Mouse (Mus musculus) megakaryocyte-erythroid progenitor cell, adult 5-6 weeks (primary cell): ENCODE measurements around the gene Gpbar1. TPM values are rescaled to one million over a fixed set of nuclear protein-coding genes. Genes with fewer than 3 reads are reported as not detected.
"Not testable (repeated sequence)": the region's sequence is repeated elsewhere in the genome, so short reads cannot be mapped to it uniquely, and the experiment has no call there.

Source experiments
- ATAC-seq: replicated peaks from 2 replicates; pipeline ENCODE4 v1.8.0; 2016; ENCODE audit warnings: mild to moderate bottlenecking, inconsistent platforms; ENCODE audit not compliant: severe bottlenecking, poor library complexity, low FRiP score, low TSS enrichment
- total RNA-seq, 2 experiments: library from RNA; stranded (forward) in 1 of 2; stranded (reverse) in 1 of 2; fragments of 200-1000, 215-1000 nt in 1 of 2; fragments of >200 nt in 1 of 2; fragmentation: Nextera tagmentation in 1 of 2; gene quantifications; 2 replicates each; pipeline ENCODE4 v1.2.3; 2014 to 2017

Gpbar1 gene
- total RNA-seq, 2 experiments from 2014 or later, result 1.0 TPM; not detected in 1

- ATAC-seq, result no peak
These were observed 31.4 kb downstream of the Gpbar1 start for GRCm38 (mm10) chr1:74309767-74310166.

DNA sequence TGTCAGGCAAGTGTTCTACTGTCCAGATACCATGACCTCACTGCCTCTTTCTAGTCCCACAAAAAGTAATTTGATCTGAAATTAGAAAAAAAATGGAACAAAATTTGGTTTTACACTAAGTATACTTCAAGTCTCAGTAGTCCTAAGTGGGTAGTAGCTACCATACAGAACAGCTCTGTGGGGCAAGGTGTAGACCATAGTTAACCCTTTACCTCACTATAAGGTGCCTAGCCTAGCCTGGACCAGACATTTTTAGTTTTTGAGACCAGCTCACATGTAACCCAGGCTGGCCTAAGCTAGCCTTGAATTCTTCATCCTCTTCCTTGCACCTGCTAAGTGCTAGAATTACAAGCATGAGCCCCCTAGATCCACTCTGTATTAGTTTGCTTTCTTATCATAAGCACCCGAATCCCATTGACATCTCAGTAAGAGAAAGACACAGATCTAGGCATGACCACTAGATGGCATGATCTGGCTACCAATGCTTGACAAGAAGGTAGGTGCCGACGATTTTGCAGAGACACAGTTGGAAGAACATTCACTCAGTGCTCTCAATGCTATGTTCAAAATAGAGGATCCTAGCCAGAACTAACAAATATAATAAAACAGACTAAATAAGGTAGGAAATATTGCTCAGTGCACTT is 34.8 kb downstream of the Gpbar1 start:
- ATAC-seq, result peak; percentile 93

DNA sequence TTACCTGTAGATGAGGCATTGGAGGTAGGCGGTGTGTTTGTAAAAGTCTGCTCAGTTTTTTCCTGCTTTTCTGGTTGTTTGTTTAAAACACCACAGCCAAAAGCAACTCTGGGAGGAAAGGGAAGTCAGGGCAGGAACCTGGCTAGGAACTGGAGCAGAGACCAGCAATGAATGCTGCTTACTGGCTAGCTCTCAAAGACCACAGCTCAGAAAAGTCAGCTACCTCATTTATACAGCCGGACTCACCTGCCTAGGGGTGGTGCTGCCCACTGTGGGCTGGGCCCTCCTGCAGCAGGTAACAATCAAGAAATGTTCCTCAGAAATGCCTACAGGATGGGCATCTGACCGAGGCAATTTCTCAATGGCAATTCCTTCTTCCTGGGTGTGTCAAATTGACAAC is 36.4 kb downstream of the Gpbar1 start:
- no peak for ATAC-seq

DNA sequence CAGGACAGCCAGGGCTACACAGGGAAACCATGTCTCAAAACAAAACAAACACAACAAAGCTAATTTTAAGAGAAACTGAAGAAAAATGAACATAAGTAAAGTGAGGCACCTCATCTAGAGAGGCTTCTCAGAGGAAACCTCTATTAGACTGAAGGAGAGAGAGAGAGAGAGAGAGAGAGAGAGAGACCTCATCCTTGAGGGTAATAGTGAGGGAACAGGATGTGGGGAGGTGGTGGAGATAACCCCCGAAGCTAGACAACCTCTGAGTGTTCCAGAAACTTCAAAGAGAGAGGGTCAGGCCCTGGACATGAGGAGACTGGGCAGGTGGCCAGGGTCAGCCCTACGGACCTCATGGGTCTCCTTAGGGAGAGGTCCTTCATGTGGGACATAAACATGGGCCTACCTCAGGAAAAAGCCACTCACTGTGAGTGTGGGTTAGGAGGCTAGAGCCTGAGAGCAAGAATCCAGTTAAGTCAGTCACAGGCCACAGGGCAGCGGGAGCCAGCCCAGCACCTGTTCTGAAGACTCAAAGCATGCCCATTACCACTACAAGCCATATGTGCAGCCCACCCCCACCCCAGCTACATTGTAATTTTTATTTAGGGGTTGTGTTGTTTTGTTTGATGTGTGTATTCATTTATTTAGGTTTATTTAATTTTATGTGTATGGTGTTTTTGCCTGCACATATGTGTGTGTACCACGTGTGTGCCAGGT is 37.9 kb downstream of the Gpbar1 start:
- ATAC-seq, result no peak

DNA sequence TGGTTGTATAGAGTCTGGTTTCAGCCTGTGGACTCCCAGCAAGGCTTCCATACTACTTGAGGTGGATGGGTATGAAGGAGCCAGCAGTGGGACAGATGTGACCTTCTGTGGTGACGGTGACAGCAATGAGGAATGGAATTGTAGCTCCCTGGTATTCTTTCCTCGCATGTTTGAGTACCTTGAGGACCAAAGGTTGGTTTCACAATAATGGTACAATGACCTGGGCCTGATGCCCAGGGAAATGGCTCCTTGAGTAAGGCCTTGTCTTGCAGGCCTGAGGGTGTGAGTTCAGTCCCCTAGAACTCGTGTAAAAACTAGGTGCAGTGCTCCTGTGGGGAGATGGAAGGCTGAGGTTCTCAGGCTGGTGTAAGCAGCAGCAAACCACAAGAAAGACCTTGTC is 40.4 kb downstream of the Gpbar1 start:
- ATAC-seq, result no peak

- ATAC-seq, result no peak
These were observed 43.0 kb downstream of the Gpbar1 start for GRCm38 (mm10) chr1:74321396-74321795.

GRCm38 (mm10) chr1:74326916-74327315 is 48.6 kb downstream of the Gpbar1 start:
- ATAC-seq, result not testable (repeated sequence)

Other genes with a start within 250 kb of the Gpbar1 start
- gene Tns1, start 154.1 kb upstream of the Gpbar1 start, total RNA-seq (2014; fragmentation: Nextera tagmentation), result 62.1 and 69.2 TPM in 2 replicates
- gene Tns1, start 154.1 kb upstream of the Gpbar1 start, total RNA-seq (2017), result 17.3 and 25.3 TPM in 2 replicates
- not detected in 2 replicates for gene Rufy4, start 153.0 kb upstream of the Gpbar1 start, total RNA-seq (2014; fragmentation: Nextera tagmentation)
- gene Rufy4, start 153.0 kb upstream of the Gpbar1 start, total RNA-seq (2017), result 0.70 TPM in 1 of 2 replicates, not detected in the other
- gene Cxcr2, start 124.6 kb upstream of the Gpbar1 start, total RNA-seq (2014; fragmentation: Nextera tagmentation), result 1.5 TPM in 1 of 2 replicates, not detected in the other
- 0.38 and 0.57 TPM in 2 replicates for gene Cxcr2, start 124.6 kb upstream of the Gpbar1 start, total RNA-seq (2017)
- gene Cxcr1, start 83.9 kb upstream of the Gpbar1 start, total RNA-seq (2014; fragmentation: Nextera tagmentation), result not detected in 2 replicates
- gene Cxcr1, start 83.9 kb upstream of the Gpbar1 start, total RNA-seq (2017), result not detected in 2 replicates
- gene Arpc2, start 42.5 kb upstream of the Gpbar1 start, total RNA-seq (2014; fragmentation: Nextera tagmentation), result 211 and 242 TPM in 2 replicates
- gene Arpc2, start 42.5 kb upstream of the Gpbar1 start, total RNA-seq (2017), result 228 and 233 TPM in 2 replicates
- 78.9 and 90.5 TPM in 2 replicates for gene Aamp, start 6.2 kb downstream of the Gpbar1 start, total RNA-seq (2014; fragmentation: Nextera tagmentation)
- 84.4 and 95.3 TPM in 2 replicates for gene Aamp, start 6.2 kb downstream of the Gpbar1 start, total RNA-seq (2017)
- 22.4 and 50.1 TPM in 2 replicates for gene Pnkd, start 6.4 kb downstream of the Gpbar1 start, total RNA-seq (2014; fragmentation: Nextera tagmentation)
- 14.1 and 22.8 TPM in 2 replicates for gene Pnkd, start 6.4 kb downstream of the Gpbar1 start, total RNA-seq (2017)
- 10.1 and 16.8 TPM in 2 replicates for gene Tmbim1, start 27.1 kb downstream of the Gpbar1 start, total RNA-seq (2014; fragmentation: Nextera tagmentation)
- 13.6 and 13.9 TPM in 2 replicates for gene Tmbim1, start 27.1 kb downstream of the Gpbar1 start, total RNA-seq (2017)
- not detected in 2 replicates for gene Catip, start 83.6 kb downstream of the Gpbar1 start, total RNA-seq (2014; fragmentation: Nextera tagmentation)
- not detected in 2 replicates for gene Catip, start 83.6 kb downstream of the Gpbar1 start, total RNA-seq (2017)
- gene Slc11a1, start 96.6 kb downstream of the Gpbar1 start, total RNA-seq (2014; fragmentation: Nextera tagmentation), result not detected in 2 replicates
- 0.42 TPM in 1 of 2 replicates, not detected in the other for gene Slc11a1, start 96.6 kb downstream of the Gpbar1 start, total RNA-seq (2017)
- 84.0 and 87.0 TPM in 2 replicates for gene Ctdsp1, start 113.0 kb downstream of the Gpbar1 start, total RNA-seq (2014; fragmentation: Nextera tagmentation)
- 19.5 and 26.8 TPM in 2 replicates for gene Ctdsp1, start 113.0 kb downstream of the Gpbar1 start, total RNA-seq (2017)
- not detected in 2 replicates for gene Vil1, start 130.8 kb downstream of the Gpbar1 start, total RNA-seq (2014; fragmentation: Nextera tagmentation)
- not detected in 2 replicates for gene Vil1, start 130.8 kb downstream of the Gpbar1 start, total RNA-seq (2017)
- 65.5 and 83.3 TPM in 2 replicates for gene Cnot9, start 227.5 kb downstream of the Gpbar1 start, total RNA-seq (2014; fragmentation: Nextera tagmentation)
- gene Cnot9, start 227.5 kb downstream of the Gpbar1 start, total RNA-seq (2017), result 122 and 130 TPM in 2 replicates